Mouse (Mus musculus) thymus, postnatal 10 days (tissue): ENCODE measurements at regions not wholly inside any gene's neighbourhood (a gene's known extent, or its start where the extent isn't known, plus 50 kb on each side); places are given as distances from the start of the nearest gene placed in this dataset.
A peak's percentile ranks its signal among the peaks of the same experiment; 100 is the strongest.

ENCODE experiments used
- DNase-seq, 2 experiments: peaks; one replicate each; pipeline ENCODE4 v3.0.0; 2021; ENCODE audit warnings: low spot score in 2 of 2

- no peak for DNase-seq
Measured at GRCm38 (mm10) chr8:15271793-15272587, 226.1 kb upstream of the BB014433 start.

- peak in 1 of 2 experiments; percentile 35 for DNase-seq
Measured at GRCm38 (mm10) chr8:15270290-15270689, 224.4 kb upstream of the BB014433 start.

DNA sequence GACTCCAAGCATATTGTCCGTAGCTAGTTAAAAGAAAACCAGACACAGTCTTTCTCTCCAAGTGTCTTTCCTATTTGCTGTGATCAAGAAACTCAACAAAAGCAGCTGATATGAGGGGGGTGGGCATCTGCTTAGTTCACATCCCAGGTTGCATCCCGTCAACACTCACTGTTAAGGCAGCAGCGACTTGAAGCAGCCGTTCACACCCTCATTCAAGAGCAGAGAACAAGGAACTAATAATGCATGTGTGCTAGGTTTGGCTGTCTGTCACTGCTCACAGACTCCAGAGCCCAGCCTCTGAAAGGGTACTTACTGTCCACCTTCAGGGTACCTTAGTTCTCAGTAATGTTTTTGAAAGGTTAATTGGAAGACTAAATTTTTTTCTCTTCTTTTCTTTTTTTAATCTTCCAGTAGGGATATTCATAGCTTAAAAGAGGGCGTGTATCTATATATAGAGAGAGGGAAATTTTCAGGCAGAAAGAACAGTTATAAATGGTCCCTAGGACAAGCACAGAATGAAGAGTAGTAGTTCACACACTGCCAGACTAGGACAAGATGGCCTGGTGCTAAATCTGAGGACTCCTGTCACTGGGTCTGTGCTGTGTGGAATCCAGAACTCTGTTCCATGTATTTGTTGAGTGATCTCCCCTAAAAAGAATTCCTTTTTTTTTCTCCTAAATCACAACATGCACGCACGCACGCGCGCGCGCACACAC is 199.1 kb upstream of the BB014433 start:
- no peak for DNase-seq

GRCm38 (mm10) chr8:15235410-15235809 is 189.5 kb upstream of the BB014433 start:
- DNase-seq: no peak

DNA sequence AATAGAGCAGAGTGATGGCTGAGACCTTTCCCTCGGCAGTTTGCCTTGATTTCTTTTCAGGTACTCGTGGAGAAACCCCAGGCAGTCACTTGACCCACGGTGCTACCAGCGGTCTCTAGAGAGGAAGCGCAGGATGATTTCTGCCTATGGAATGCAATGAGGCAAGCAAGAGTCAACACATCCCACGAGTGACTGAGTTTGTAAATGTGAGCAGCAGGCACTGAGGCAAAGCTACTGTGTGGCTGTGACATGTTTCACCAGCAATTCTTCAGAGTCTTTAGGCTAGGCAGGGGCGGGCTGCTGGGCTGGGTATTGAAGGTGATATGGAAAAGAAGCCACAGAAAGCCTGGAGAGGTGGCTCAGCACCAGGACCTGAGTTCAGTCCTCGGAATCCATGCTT is 187.4 kb upstream of the BB014433 start:
- no peak for DNase-seq

DNA sequence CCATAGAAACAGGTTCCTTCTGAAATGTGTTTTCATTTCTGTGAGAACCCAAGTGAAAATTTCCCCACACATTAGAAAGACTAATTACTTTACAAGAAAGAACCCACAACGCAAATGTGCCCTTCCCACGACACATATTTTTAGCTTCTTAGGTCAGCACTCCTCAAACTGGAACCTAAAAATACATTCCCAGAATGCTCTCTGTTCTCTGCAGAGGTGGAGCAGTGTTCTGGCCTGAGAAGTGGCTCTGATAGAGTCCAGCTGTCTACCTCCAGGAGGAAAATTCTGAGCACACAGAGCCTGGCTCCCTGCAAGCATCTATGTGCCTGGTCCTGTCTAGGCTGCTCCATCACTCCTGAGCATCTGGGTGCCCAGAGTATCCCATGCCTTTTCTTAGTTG is 184.3 kb upstream of the BB014433 start:
- no peak for DNase-seq

GRCm38 (mm10) chr8:15221211-15221912 is 175.5 kb upstream of the BB014433 start:
- peak in 1 of 2 experiments; percentile 20 for DNase-seq

GRCm38 (mm10) chr8:15209856-15210521 is 164.1 kb upstream of the BB014433 start:
- DNase-seq: no peak

GRCm38 (mm10) chr8:15201556-15201955 is 155.7 kb upstream of the BB014433 start:
- no peak for DNase-seq

DNA sequence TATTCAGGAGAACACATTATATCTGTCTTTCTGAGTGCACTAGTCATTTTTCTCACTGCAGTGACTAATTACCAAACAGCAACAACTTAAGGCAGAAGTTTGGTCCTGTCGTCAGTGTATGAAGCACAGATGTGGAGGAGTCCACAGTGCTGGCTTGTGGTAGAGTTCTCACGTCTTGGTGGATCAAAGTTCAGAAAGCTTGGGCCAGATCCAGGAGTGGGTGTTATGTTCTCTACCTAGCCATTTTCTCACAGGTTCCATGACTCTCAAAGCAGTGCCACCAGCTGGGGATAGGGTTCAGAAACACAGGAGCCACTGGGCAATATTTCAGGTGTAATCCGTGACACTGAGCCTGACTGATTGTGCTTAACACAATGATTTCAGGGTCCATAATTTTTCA is 144.8 kb upstream of the BB014433 start:
- DNase-seq: no peak

GRCm38 (mm10) chr8:15189079-15189612 is 143.3 kb upstream of the BB014433 start:
- no peak for DNase-seq
